Mouse (Mus musculus) heart, adult 9 months (tissue): ENCODE data around the gene Mptx1.

Source experiments
- DNase-seq, 2 experiments: peaks; one replicate each; pipeline ENCODE4 v3.0.0; 2022; ENCODE audit warnings: low spot score in 2 of 2

Gene Mptx1

DNA sequence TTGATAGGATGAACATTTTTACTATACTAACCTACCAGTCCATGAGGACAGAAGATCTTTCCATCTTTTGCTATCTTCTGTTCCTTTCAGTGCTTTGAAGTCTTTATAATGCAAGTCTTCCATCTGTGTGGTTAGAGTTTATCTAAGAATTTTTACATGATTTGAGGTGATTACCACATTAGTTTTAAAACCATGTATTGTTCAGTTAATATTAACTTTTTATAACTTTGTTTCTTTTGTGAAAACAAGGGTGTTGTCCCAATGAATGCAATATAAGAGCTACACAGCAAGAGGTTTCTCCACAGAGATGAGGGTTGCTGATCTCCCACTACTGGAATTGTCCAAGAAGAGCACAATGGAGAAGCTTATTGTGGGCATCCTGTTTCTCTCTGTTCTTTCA is at the start of gene Mptx1:
Gene Mptx1, plus strand, starts transcription at position 301 of the 400 bp plus-strand sequence.
- DNase-seq: no peak

DNA sequence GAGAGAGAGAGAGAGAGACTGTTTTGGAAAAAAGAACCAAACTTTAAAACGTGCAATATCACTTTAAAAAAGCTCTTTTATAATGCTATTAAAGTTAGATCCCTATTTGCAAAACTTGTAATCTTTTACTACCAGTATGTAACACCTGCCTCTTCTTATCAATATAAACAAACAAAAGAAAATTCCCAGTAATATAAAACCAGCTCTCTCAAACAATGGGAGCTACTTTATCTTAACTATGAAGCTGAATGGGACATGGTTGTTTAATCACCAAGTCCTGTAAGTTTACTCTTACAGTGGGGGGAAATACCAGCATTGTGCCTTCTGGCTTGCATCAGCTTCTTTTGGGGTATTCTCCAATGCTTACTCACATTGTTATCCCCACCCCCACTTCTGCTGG is 27.2 kb upstream of the Mptx1 start:
- DNase-seq: no peak

DNA sequence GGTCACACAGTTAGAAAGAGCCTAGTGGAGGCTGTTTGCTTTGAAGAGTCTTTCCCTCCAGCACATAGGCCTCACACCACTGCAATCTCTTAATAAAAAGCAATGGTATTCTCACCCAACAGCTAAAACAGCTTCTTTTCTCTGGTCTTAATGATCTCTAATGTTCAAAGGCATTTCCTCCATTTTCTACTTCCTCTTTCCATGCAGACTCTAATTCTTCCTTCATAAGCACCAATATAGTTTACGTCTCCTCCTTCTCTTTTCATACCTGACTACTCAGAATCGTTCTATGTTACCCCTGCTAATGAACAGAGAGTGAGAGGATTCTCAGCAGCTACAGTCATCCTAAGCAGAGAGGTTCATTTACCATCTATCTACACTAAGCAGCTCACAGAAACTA is 13.0 kb upstream of the Mptx1 start:
- no peak for DNase-seq

DNA sequence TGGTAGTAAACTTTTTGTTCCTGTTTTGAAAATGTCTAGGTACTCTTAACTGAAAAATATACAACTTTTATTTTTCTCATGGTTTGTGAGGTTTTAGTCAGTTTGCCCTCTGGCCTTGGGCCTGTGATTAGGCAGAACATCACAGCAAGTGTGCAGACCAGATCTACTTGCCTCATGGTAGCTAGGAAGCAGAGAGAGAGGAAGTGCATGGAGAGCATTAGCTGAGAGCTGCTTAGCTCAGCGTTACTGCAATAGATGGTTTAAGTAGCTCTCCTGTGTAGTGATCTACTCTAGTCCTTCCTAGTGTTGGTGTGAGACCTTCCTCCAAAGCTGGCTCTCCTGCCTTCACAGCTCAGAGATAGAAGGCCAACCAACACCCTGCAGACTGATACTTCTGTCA is 23.3 kb downstream of the Mptx1 start:
- DNase-seq: peak in 1 of 2 experiments; percentile 3

DNA sequence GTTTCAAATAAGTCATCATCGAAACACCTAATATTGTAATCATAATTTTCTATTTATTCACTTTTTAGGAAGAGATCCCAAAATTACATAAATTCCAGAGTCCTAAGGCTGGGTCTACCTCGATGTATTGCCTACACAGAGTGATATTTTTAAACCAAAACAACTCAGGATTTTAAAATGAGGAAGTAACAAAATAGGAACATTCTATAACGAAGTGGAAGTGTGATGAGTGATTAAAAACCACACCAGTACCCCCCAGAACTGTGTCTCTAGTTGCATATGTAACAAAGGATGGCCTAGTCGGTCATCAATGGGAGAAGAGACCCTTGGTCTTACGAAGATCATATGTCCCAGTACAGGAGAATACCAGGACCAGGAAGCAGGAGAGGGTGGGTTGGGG is 24.3 kb downstream of the Mptx1 start:
- DNase-seq: no peak

DNA sequence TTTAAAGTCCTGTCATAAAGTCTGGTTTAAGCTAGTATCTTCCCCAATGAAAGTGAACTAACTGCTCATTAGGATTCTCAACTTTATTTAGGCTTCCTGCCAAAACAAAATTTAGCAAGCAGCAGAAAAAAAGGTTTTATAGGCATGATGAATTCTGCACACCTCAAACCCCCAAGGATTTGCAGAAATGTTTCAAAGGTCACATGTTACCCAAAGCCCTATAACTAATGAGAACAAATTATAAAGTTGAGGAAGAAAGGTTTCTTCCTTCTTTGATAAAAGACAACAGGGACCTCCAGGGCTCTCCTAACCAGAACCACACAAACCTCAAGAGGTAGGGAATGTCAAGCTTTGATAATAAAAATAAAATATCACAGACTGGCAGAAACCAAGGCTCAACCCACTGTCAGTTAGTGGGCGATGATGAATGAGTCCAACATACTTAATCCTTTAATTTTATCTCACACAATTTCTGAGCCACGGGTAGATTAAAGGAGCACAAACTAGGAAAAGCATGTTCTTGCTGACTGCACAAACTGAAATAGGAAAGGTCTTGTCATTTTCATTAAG is 34.6 kb downstream of the Mptx1 start, which contains the start of gene Olfr417:
Gene Olfr417, plus strand, starts transcription at position 241 of the 570 bp plus-strand sequence.
- no peak for DNase-seq

DNA sequence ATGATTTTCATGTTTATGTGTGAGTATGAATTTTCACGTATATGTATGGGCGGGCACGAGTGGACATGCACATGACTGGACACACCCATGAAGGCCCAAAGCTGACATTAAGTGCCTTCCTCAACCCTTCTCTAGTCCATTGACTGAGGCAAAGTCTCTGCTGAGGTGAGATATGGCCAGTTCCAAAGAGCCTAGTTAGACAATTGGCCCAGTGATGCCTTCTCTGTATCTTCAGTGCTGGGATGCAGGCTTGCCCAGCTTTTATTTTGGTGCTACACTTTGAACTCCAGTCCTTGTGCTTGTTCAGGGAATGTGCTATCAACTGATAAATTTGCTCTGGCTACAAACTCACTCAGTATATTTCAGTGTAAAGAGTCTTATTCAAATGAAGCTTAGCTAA is 43.5 kb downstream of the Mptx1 start:
- no peak for DNase-seq
